Mouse (Mus musculus) heart, postnatal 0 days (tissue): ENCODE measurements at regions not wholly inside any gene's neighbourhood (a gene's known extent, or its start where the extent isn't known, plus 50 kb on each side); places are given as distances from the start of the nearest gene placed in this dataset.
A peak's percentile ranks its signal among the peaks of the same experiment; 100 is the strongest.

Experiments used
- CTCF ChIP-seq: IDR thresholded peaks from 2 replicates; pipeline ENCODE4 v1.5.1; 2016; ENCODE audit warnings: antibody characterized with exemption, control low read depth, low read depth
- EP300 ChIP-seq: IDR thresholded peaks from 2 replicates; pipeline ENCODE4 v1.6.1; 2016; ENCODE audit warnings: antibody characterized with exemption, low read depth

GRCm38 (mm10) chr3:38220934-38221833, 263.5 kb downstream of the Ankrd50 start:
- TF ChIP-seq CTCF (peak; percentile 76), EP300 (no peak)
